Mouse (Mus musculus) monocyte, adult 5-6 weeks (primary cell): ENCODE data around the gene Tex33. TPM values are rescaled to one million over a fixed set of nuclear protein-coding genes. Genes with fewer than 3 reads are reported as not detected.
A peak's percentile ranks its signal among the peaks of the same experiment; 100 is the strongest.

Experiments
- ATAC-seq: fragments of 153-309, 156-312 bp; replicated peaks from 2 replicates; pipeline ENCODE4 v1.8.0; 2017; ENCODE audit warnings: mild to moderate bottlenecking; ENCODE audit not compliant: low TSS enrichment, insufficient number of reproducible peaks, severe bottlenecking, poor library complexity, low FRiP score
- total RNA-seq: library from RNA; stranded (forward); fragments of 200-1000, 200-491, 200-594 nt; gene quantifications from 3 replicates; pipeline ENCODE4 v1.2.3, GENCODE M21; 2017

Tex33 gene
- total RNA-seq = 5.0 TPM in 1 of 3 replicates, not detected in the others

DNA sequence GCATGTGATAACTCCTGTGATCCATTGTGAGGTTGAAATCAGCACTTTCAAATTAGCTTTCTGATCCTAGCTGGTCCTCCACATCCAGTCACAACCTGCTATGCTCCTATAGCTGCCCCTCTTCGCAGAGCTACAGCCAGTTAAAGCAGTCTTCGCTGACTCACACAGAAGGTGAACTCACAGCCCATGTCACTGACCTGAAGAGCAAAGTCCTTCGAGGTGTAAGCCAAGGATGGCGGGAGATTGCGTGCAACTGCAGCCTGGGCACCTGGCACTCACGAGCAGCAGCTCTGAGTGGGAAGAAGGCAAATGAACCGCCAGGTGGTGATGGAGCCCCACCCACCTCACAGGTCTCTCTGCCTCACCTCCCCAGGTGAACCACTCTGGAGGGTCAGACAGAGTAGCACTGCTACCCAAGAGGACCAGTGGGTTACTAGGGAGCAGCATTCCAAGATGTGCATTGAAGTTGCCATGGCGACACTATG lies at the start of gene Tex33:
Gene Tex33, minus strand, starts transcription at position 435 of the 485 bp plus-strand sequence.
- ATAC-seq = no peak

DNA sequence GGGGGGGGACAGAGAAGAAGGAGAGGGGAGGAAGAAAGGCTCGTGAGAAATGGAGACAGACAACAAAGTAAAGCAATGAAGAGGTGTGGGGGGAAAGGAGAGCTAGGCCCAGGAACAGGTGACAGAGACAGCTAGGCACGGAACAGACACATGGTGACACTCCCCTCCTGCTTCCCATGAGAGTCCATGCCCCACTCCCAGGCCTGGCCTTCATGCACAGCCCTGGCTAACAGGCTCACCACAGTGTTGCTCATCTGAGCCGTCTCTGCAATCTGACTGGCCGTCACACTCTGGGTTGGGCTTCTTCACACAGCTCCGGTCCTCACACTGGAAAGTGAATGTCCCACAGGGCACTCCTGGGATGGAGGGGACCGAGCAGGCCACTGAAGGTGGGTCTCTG lies 48.1 kb upstream of the Tex33 start:
- ATAC-seq = no peak

DNA sequence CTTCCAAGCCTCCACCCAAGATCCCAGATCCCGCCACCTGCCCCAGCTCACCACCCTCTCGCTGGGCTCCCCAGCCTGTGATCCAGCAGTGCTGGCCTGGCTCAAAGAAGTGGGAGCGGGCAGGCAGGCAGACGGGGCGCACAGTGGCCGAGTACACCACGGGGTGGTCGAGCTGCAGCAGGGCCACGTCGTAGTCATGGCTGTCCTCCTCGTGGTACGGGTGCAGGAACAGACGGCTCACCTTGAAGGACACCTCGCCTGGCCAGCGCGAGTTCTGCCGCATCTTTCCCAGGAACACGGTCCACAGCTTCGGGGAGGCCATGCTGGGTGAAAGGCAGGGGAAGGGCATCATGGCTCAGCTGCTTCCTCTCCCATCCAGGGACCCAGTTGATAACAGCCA lies 46.5 kb upstream of the Tex33 start:
- no peak for ATAC-seq

- no peak for ATAC-seq
These were observed 43.3 kb upstream of the Tex33 start for GRCm38 (mm10) chr15:78438973-78439372.

- no peak for ATAC-seq
These were observed 42.8 kb upstream of the Tex33 start for GRCm38 (mm10) chr15:78438505-78438904.

- no peak for ATAC-seq
These were observed 42.3 kb upstream of the Tex33 start for GRCm38 (mm10) chr15:78438018-78438394.

DNA sequence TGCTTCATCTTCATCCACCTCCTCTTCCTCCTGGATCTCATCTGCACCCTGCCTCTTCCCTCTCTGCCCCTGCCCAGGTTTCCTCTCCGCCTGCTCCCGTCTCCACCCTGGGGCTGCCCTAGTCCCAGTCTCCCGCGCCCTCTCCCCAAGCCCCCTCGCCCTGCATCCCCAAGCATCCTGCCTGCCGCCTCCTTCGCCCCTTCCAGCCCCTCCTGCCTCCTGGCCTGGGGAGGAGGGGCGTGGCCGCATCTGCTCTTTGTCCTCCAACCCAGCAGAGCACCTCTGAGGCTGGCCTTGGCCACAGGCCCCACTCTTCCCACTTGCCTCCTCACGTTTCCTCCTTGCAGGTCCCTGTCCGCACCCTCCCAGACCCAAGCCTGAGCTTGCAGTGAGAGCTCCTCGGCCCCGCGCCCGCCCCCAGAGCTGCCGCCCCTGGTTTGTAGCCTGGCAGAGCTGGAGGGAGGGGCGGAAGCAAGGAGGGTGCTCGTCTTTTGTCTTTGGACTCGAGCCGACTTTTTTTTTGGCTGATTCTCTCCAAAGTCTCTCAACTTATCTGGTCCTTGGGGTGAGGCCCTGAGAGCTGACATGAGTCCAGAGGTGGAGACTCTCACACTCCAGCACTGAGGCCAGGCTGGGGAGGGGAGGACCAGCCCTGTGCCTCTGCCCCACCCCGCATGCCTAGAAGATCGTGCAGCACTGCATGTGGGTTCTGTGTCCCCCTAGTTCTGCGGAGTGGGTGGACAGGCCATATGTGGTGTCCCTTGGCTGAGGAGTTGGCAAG lies 41.7 kb upstream of the Tex33 start:
- no peak for ATAC-seq

DNA sequence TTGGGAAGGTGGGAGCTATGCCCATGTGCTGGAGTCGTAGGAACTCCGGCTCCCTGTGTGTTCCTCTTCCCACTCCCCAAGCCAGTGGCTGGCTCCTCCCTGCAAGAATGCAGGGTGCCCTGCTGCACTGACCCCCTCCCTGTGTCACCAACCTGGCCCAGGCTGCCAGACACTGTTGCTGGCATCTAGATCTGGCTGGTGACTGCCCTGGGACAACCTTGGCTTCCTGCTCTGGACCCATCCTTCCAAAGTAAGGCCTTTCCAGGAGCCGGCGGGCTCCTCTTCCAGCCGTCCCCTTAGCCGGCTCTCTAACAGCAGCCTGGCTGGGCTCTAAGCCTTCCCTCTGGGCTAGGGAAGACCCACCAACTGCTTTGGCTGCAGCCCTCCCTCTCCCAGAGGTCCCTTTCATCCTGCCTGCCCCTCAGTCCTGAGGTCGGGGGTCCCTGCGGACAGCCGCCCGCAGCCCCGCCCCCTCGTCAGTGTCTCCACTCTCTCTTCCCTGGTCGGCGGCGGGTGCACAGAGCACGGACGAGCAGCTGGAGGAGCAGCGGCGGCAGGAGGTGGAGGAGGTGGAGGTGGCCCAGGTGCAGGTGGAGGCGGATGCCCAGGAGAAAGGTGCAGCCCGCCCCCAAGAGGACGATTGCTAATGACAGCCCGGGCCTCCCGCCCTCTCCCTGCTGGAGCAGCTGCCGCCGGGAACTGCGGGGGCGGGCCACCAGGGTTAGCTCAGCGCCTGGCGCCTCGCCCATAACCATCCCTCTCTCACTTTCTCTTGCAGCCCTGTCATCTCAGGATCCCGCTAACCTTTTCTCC lies 40.9 kb upstream of the Tex33 start:
- no peak for ATAC-seq

DNA sequence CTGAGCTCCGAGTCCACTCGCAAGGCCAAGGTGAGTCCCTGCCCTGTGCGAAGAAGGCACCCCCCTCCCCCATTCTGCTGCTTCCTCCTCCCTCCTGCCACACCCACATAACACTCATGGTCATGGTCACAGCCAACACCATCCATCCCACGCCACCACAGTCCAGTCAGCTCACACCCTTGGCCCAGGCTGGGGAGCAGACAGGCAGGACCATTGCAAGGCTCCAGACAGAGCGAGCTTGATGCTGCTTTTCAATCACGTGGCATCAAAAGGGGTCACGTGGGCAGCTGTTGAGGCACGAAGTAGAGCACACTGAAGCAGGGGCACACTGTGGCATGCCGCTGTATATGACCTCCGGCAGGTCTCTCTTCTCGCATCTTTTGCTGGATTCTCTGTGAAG lies 40.0 kb upstream of the Tex33 start:
- ATAC-seq = no peak

DNA sequence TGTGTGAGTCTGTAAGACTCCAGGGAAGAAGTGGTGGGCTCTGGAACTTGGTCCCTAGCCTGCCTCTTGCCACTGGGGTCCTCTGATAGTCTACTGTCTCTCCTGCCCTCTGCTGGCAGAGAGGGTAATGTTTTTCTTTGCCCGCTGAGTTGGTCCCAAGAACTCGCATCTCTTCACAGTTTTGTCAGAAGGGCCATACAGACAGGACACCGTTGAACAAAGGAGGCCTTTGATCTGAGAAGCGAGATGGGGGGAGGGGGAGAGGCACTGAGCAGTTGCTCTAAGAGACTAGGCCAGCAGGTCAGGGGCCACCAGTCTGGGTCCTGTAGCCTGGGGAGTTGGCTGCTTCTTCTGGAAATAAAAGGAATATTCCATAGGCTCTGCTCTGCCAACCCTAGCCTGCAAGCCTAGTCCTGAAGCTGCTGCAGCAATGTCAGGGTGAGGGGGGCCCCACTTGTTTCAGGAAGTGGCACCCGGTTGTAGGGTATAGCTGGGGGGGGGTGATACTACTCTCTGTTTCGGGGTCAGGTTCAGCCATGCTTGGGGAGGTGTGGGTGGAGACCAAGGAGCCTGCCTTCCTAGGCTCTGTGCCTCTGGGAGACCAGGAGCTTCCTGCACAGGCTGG lies 39.3 kb upstream of the Tex33 start:
- no peak for ATAC-seq

DNA sequence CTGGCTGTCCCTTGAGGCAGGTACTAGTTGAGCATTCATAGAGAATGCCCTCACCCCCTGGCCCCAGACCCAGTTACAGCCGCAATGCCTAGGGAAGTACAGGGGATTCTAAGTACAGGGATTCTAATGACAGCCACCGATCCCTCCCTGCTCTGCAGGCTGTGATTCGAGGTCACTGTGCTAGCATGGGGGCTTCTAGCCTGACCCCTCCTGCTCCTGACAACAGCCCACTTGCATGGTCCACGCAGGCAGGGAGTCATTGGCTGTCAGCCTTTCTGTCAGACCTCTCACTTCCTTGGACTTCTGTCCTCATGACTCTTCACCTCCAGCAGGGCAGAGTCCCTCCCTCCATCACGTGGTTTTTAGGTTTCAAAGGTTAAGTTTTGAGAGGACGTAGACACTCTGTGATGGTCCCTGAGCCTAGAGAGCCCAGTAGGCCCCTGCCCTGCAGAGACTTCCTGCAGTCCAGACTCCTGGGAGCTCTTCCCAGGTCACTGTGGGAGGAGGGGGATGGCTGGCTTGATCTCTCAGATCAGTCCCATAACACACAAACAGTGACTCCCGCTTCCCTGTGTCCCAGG lies 35.9 kb upstream of the Tex33 start:
- ATAC-seq = no peak

DNA sequence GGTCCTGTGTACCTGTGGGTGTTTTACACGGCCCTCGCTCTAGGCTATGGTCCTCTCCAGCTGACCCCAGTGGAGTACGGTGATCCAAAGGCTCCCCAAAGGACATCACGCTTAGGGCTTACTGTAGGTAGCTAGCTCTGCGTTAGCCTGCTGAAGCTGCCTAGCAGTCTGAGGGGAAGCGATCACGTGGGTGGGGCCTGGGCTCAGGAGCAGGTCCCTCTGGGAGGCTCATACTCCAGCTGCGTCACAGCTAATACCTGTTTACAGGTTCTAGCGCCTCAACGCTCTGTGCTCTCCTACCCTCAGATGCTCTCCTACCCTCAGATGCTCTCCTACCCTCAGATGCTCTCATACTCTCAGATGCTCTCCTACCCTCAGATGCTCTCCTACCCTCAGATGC lies 35.2 kb upstream of the Tex33 start:
- no peak for ATAC-seq

GRCm38 (mm10) chr15:78429871-78430622 lies 34.3 kb upstream of the Tex33 start:
- no peak for ATAC-seq

DNA sequence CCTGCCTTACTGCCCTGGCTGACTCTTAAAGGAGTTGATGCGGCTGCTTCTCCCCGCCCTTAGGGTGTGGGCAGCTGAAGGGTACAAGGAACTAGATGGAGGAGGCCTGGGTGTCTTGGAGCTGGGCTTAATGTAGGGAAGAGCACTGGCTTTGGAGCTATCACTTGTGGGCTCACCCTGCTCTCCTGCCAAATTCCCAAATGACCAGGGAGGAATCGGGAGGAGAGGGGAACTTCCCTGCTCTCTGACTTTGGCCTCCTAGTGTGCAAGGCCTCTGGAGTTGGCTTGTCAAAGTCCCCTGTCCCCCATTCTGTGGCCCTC lies 33.4 kb upstream of the Tex33 start:
- no peak for ATAC-seq

DNA sequence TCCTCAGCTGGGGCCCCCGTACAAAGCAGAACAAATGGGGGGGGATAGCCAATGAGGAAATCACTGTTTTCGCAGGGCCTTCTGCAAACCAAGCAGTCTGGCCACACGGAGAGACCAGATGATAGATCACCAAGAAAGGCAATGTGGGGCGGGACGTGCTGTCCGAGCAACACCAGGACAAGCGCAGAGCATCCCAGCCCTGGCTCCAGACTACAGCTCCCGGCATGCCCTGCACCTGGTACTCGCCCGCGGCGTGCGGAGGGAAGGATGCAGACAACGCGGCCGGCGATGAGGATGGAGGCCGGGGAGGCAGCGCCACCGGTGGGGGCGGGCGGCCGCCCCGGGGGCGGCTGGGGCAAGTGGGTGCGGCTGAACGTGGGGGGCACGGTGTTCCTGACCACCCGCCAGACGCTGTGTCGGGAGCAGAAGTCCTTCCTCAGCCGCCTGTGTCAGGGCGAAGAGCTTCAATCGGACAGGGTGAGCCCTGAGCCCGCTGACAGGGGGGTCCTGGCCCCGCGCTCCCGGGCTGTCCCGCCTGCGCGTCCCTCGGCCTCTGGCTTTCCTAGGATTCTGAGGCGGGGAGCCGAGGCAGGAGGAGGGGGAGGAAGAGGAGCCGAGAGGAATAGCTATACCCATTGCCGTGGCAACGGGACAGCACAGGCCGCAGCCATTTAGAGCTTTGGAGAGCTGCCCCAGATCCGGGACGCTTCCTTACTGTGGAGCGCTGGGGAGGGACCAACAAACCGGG lies 32.9 kb upstream of the Tex33 start, which contains the start of gene Kctd17:
Gene Kctd17, plus strand, starts transcription at position 174 of the 748 bp plus-strand sequence.
- ATAC-seq = peak; percentile 36; the same call in 1 of the 2 replicates

DNA sequence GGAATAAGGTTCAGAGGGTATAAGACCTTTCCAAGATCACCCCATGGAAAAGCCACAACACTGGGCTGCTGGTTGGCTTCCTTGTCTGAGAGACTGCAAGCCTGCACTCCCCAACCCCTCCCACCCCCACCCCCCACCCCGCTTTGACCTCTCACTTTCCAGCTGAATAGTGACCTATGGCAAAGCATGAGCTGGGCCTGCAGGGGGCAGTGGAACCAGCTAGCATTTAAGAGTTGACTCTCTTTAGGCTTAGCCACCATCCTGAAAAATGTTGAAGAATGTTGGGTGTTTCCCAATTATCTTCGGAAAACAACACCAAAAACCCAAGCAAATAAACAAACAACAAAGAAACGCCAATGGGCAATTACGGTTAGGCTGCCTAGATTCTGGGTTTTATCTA lies 29.5 kb upstream of the Tex33 start:
- no peak for ATAC-seq

GRCm38 (mm10) chr15:78424507-78424906 lies 28.8 kb upstream of the Tex33 start:
- no peak for ATAC-seq
